Mouse (Mus musculus): Measurements from ENCODE around the gene Fmn2. TPM values are rescaled to one million over a fixed set of nuclear protein-coding genes. Genes with fewer than 3 reads are reported as not detected.

Fmn2 gene
- polyA plus RNA-seq, 1 experiment: not detected

GRCm38 (mm10) chr1:174621512-174621911, 119.9 kb downstream of the Fmn2 start:
- TF ChIP-seq GATA1 (IDR thresholded peaks at IDR 0.05; ENCODE audit: low read length): no peak

GRCm38 (mm10) chr1:174623054-174623453, 121.4 kb downstream of the Fmn2 start:
- no peak for TF ChIP-seq GATA1 (IDR thresholded peaks at IDR 0.05; ENCODE audit: low read length)

- TF ChIP-seq GATA1 (IDR thresholded peaks at IDR 0.05; ENCODE audit: low read length): no peak
These were observed 128.4 kb downstream of the Fmn2 start for GRCm38 (mm10) chr1:174630074-174630473.

- TF ChIP-seq GATA1 (IDR thresholded peaks at IDR 0.05; ENCODE audit: low read length): no peak
These were observed 134.7 kb downstream of the Fmn2 start for GRCm38 (mm10) chr1:174636291-174636690.

GRCm38 (mm10) chr1:174637564-174638085, 136.0 kb downstream of the Fmn2 start:
- no peak for TF ChIP-seq GATA1 (IDR thresholded peaks at IDR 0.05; ENCODE audit: low read length)

GRCm38 (mm10) chr1:174640901-174641300, 139.3 kb downstream of the Fmn2 start:
- no peak for TF ChIP-seq GATA1 (IDR thresholded peaks at IDR 0.05; ENCODE audit: low read length)

GRCm38 (mm10) chr1:174643431-174644010, 141.9 kb downstream of the Fmn2 start:
- no peak for TF ChIP-seq GATA1 (IDR thresholded peaks at IDR 0.05; ENCODE audit: low read length)

GRCm38 (mm10) chr1:174649421-174649826, 147.8 kb downstream of the Fmn2 start:
- TF ChIP-seq GATA1 (IDR thresholded peaks at IDR 0.05; ENCODE audit: low read length): no peak

GRCm38 (mm10) chr1:174654565-174654964, 152.9 kb downstream of the Fmn2 start:
- TF ChIP-seq GATA1 (IDR thresholded peaks at IDR 0.05; ENCODE audit: low read length): no peak

- TF ChIP-seq GATA1 (IDR thresholded peaks at IDR 0.05; ENCODE audit: low read length): no peak
These were observed 153.7 kb downstream of the Fmn2 start for GRCm38 (mm10) chr1:174655354-174655753.

- TF ChIP-seq GATA1 (IDR thresholded peaks at IDR 0.05; ENCODE audit: low read length): no peak
These were observed 154.9 kb downstream of the Fmn2 start for GRCm38 (mm10) chr1:174656554-174656953.

- TF ChIP-seq GATA1 (IDR thresholded peaks at IDR 0.05; ENCODE audit: low read length): no peak
These were observed 158.0 kb downstream of the Fmn2 start for GRCm38 (mm10) chr1:174659459-174660223.

- no peak for TF ChIP-seq GATA1 (IDR thresholded peaks at IDR 0.05; ENCODE audit: low read length)
These were observed 163.5 kb downstream of the Fmn2 start for GRCm38 (mm10) chr1:174665116-174665515.

GRCm38 (mm10) chr1:174669132-174669531, 167.5 kb downstream of the Fmn2 start:
- TF ChIP-seq GATA1 (IDR thresholded peaks at IDR 0.05; ENCODE audit: low read length): no peak

GRCm38 (mm10) chr1:174670846-174671245, 169.2 kb downstream of the Fmn2 start:
- TF ChIP-seq GATA1 (IDR thresholded peaks at IDR 0.05; ENCODE audit: low read length): no peak

GRCm38 (mm10) chr1:174674586-174674985, 173.0 kb downstream of the Fmn2 start:
- TF ChIP-seq GATA1 (IDR thresholded peaks at IDR 0.05; ENCODE audit: low read length): no peak

- TF ChIP-seq GATA1 (IDR thresholded peaks at IDR 0.05; ENCODE audit: low read length): no peak
These were observed 173.7 kb downstream of the Fmn2 start for GRCm38 (mm10) chr1:174675316-174675715.
